Mouse (Mus musculus): ENCODE measurements around the gene Fus.
"Not testable (repeated sequence)": the region's sequence is repeated elsewhere in the genome, so short reads cannot be mapped to it uniquely, and the experiment has no call there.

The Fus gene

GRCm38 (mm10) chr7:127967004-127967921 lies at the start of gene Fus:
Gene Fus (plus strand): TSS chr7:127967457.
- DNase-seq: peak; percentile 92 to 94

- DNase-seq: peak; percentile 62 to 65
Observed at GRCm38 (mm10) chr7:127918203-127918602, 49.1 kb upstream of the Fus start.

GRCm38 (mm10) chr7:127919290-127919689 lies 48.0 kb upstream of the Fus start:
- no peak for DNase-seq

- no peak for DNase-seq
Observed at GRCm38 (mm10) chr7:127921516-127921915, 45.7 kb upstream of the Fus start.

GRCm38 (mm10) chr7:127922451-127923275 lies 44.6 kb upstream of the Fus start:
- no peak for DNase-seq

- no peak for DNase-seq
Observed at GRCm38 (mm10) chr7:127923714-127924113, 43.5 kb upstream of the Fus start.

GRCm38 (mm10) chr7:127925252-127925651 lies 42.0 kb upstream of the Fus start:
- peak; percentile 86 to 92 for DNase-seq

GRCm38 (mm10) chr7:127926066-127926465 lies 41.2 kb upstream of the Fus start:
- DNase-seq: no peak

GRCm38 (mm10) chr7:127926846-127927245 lies 40.4 kb upstream of the Fus start:
- DNase-seq: no peak

GRCm38 (mm10) chr7:127927726-127928125 lies 39.5 kb upstream of the Fus start:
- DNase-seq: no peak

- DNase-seq: peak in 1 of 2 experiments; percentile 70
Observed at GRCm38 (mm10) chr7:127928596-127928995, 38.7 kb upstream of the Fus start.

- DNase-seq: peak; percentile 90 to 93
Observed at GRCm38 (mm10) chr7:127929923-127930322, 37.3 kb upstream of the Fus start, which contains the start of gene Prss8. Gene Prss8 (minus strand): TSS chr7:127930104.

- DNase-seq: no peak
Observed at GRCm38 (mm10) chr7:127930636-127931035, 36.6 kb upstream of the Fus start.

- DNase-seq: peak; percentile 79 to 82
Observed at GRCm38 (mm10) chr7:127931351-127932135, 35.7 kb upstream of the Fus start.

GRCm38 (mm10) chr7:127932273-127933031 lies 34.8 kb upstream of the Fus start:
- DNase-seq: peak; percentile 85 to 90

GRCm38 (mm10) chr7:127934075-127934474 lies 33.2 kb upstream of the Fus start:
- peak in 1 of 2 experiments; percentile 23 for DNase-seq

- DNase-seq: peak; percentile 96 to 97
Observed at GRCm38 (mm10) chr7:127935028-127935722, 32.1 kb upstream of the Fus start.

- DNase-seq: no peak
Observed at GRCm38 (mm10) chr7:127935748-127936159, 31.5 kb upstream of the Fus start.

GRCm38 (mm10) chr7:127936216-127936884 lies 30.9 kb upstream of the Fus start:
- no peak for DNase-seq

- not testable (repeated sequence) for DNase-seq
Observed at GRCm38 (mm10) chr7:127942097-127942496, 25.2 kb upstream of the Fus start.

- DNase-seq: no peak
Observed at GRCm38 (mm10) chr7:127944614-127945013, 22.6 kb upstream of the Fus start.

Measured in lung, adult 18-20 months (tissue).